Mouse (Mus musculus) large intestine, adult 2 months (tissue): ENCODE results near the gene Creb3l4. TPM values are rescaled to one million over a fixed set of nuclear protein-coding genes. Genes with fewer than 3 reads are reported as not detected.
"Not testable (repeated sequence)": the region's sequence is repeated elsewhere in the genome, so short reads cannot be mapped to it uniquely, and the experiment has no call there.

ENCODE experiments used
- DNase-seq: peaks from one replicate; pipeline ENCODE4 v3.0.0-alpha.2; 2012; ENCODE audit warnings: low read depth, low spot score
- WGBS: fragments of 180-500 bp; shearing (Covaris S2); methylation state at CpG from one replicate; pipeline ENCODE4 v1.1.7; 2018; 5-methylcytosine and 5-hydroxymethylcytosine counted together
- polyA plus RNA-seq: library from polyadenylated mRNA; depleted of rRNA; stranded (reverse); fragments of >200 nt; gene quantifications from 2 replicates; pipeline ENCODE4 v1.2.3, GENCODE M21; 2012; rRNA removed

The Creb3l4 gene
- 13.6 and 18.6 TPM in 2 replicates for polyA plus RNA-seq

DNA sequence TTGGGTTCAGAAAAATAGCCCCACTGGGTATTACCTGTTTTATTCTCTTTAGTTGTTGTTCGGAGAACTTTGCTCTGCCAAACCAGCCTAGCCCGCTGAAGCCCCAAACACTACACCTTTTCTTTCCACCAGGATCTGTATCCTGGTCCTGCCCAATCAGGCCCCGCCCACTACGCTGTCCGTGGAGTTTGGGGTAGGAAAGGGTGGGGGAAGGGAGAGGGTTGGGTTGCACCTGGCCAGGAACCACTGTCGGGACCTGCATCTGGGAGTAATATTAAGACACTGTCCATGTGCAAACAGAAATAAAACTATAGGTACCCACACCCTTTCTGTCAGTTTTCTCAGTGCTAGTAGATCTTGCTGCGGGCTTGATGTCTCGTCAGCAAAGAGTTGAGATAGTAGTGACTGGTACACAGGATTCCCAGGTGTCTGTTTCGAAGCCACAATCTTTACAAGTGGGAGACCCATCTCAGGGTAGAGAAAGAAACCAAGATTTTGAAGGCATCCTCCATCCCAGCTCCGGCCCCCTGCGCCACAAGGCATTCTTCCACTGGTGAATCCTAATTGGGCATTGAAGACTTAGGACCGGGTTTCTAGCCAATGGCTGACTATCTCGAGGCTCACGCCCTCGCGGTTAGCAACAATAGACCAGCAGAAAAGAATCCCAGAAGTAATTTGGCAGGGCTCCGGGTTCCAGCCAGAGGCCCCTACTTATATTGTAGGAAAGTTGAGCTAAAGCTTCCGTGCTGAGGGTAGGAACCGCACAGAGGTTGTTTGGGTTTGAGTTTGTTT is at the start of gene Creb3l4:
Creb3l4 (minus strand) TSS at position 529 of the 792 bp plus-strand sequence.
- WGBS: 10% methylated on average over 19 of the region's 19 CpGs
- no peak for DNase-seq

DNA sequence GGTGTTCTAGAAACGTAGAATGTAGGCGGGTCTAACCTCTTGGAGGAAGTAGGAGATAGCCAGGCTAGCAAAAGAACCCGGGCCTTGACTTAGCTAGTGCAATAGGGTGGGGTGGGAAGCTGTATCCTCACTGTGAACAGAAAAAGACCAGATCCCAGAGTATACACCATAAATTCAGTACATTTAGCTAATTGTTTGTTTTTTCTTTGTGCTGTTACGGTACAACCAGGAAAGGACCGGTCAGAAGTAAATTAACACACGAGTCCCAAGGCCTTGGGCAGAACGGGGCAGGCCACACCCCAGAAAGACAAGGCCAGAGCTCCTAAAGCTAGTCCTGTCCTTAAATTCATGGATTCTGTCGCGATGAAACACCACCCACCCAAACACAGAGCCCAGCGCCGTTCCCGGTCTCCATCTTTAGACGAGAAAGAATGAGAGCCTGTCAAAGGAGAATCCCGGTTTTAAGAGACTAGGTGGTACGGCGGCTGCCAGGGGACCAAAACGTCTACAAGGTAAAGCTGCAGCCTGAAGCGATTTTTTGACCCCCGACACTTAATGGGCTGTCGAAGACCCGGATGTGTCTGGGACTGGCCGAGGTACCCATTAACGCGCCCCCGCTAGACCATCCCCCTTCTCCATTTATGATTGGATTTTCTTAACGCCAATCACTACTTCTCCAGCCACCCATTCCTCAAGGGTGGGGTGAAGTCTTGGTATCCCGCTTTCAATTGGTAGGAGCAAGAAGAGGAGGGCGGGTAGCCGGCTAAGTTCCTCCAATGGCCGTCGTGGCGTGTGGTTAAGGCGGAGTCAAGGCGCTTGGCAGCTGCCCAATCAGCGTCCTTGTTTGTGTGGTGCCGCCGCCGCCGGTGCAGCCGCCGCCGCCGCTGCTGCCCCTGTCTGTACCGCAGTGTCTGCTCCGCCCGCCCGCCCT is 49.3 kb upstream of the Creb3l4 start, which contains the start of gene Gatad2b:
Gatad2b (plus strand) TSS at position 834 of the 931 bp plus-strand sequence.
- peak; percentile 99 for DNase-seq
- WGBS: 1% methylated on average over 47 of the region's 47 CpGs

DNA sequence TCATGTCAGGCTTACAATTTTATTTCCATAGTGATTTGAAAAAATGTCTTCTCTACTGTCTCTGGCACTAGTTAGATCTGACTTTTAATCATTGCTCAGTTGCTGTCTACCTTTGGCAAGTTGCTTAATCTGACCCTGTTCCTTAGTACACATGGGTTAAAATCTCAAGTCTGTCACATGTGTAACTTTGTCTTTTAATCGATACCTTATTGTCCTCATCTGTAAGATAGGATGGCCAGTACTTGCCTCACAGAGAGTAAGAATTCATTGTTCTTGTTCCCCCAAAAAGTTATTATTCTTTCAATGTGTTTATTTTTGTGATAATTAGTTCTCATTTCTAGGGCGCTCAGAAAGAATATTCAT is 48.7 kb upstream of the Creb3l4 start:
- DNase-seq: no peak
- WGBS: 12% methylated on average over 2 of the region's 2 CpGs

DNA sequence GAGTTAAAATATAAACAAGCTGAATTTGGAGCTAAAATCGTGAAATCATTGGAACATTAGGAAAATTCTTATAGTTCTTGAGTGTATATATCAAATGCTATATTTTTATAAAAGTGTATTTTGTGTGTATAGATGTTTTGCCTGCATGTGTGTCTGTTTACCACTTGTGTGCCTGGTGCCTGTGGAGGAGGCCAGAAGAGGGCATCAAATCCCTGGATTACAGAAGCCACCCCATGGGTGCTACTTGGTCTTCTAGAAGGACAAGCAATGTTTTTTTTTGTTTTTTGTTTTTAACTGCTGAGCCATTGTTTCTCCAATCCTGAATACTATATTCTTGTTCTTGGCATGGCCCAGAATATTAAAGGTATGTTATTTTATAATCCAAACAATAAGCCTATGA is 47.3 kb upstream of the Creb3l4 start:
- WGBS: 87% methylated on average over 1 of the region's 1 CpGs
- no peak for DNase-seq

DNA sequence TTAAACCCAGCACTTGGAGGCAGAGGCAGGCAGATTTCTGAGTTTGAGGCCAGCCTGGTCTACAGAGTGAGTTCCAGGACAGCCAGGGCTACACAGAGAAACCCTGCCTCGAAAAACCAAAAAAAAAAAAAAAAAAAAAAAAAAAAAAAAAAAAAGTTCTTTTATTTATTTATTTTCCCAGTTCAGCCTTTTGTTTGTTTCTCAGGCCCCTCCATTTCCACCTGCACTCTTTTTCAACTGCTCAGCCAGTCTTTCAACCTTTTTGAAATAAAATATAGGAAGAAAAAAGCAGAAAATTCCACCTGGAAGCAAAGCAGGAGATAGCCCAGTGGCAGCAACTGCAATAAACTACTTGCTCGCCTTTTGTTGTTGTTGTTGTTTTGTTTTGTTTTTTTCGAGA is 46.1 kb upstream of the Creb3l4 start:
- WGBS: 56% methylated on average over 3 of the region's 3 CpGs
- DNase-seq: not testable (repeated sequence)

DNA sequence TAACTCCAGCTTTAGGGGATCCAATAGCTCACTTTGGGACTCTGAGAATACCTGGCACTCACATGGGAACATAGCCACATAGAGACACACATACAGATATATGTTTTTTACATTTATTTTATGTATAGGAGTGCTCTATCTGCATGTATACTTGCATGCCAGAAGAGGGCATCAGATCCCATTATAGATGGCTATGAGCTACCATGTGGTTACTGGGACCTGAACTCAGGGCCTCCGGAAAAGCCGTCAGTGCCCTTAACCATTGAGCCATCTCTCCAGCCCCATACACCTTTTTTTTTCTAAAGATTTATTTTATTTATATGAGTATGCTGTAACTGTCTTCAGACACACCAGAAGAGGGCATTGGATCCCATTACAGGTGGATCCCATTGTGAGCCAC is 40.8 kb upstream of the Creb3l4 start:
- 96% methylated on average over 2 of the region's 2 CpGs for WGBS
- DNase-seq: no peak

DNA sequence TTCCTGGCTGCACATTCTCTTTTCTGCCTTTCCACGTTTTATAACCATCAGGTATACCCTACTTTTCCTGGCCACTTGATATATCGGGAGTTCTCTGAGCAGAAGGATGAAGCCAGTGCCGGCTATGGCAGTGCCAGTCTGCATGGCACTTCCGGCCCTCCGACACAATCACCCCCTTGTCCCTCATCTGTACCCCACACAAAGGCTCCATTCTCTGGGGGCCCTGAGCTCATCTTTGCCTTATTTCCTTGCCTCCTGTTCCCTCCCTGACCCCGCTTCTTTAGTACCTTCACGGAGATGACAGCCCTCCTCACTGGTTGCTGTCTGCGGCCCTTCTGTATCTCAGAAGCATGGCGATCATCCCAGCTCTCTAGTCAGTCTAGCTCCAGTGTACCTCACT is 37.4 kb upstream of the Creb3l4 start:
- WGBS: 93% methylated on average over 9 of the region's 9 CpGs
- DNase-seq: no peak

DNA sequence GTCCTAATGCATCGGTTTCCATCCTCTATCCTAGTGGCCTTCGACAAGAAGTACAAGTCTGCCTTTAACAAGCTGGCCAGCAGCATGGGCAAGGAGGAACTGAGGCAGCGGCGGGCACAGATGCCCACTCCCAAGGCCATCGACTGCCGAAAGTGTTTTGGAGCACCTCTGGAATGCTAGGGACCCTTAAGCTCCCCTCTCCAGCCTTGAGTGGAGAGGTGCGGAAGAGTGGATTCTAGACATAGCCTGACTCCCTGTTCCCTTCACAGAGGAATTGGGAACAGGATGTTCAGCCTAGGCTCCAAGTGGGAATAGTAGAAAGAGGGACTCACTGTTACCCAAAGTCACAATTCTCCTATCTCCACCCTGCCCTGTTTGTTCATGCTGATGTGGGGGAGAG is 36.4 kb upstream of the Creb3l4 start:
- no peak for DNase-seq
- WGBS: 95% methylated on average over 7 of the region's 7 CpGs

DNA sequence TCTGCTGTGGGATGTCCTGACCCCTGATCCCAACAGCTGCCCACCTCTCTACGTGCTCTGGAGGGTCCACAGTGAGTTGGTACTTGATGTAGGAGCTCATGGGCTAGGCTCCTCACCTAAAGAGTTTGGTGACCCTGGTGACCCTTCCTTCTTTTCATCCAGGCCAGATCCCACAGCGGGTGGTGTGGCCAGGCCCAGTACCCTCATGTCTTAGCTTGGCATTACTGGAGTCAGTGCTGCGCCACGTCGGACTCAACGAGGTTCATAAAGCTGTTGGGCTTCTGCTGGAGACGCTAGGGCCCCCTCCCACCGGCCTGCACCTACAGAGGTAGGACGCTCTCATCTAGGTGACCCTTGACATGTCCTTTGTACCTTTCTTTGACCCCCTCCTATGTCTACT is 35.9 kb upstream of the Creb3l4 start:
- 90% methylated on average over 9 of the region's 9 CpGs for WGBS

DNA sequence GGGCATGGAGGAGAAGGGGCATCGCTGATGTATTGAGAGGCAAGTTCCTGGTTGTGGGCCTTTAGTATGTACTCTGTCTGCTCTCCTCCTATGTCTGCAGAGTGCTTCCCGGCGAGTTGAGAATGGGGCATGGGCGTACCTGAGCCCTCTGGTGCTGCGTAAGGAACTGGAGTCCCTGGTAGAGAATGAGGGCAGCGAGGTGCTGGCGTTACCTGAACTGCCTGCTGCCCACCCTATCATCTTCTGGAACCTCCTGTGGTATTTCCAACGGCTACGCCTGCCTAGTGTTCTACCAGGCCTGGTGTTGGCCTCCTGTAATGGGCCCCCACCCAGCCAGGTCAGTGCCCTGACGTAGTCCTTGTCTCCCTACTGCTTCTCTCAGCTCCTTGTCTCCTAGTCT is 34.9 kb upstream of the Creb3l4 start:
- DNase-seq: no peak
- 94% methylated on average over 10 of the region's 10 CpGs for WGBS

More for the DNA sequence above, 35.9 kb upstream of the Creb3l4 start:
- no peak for DNase-seq

DNA sequence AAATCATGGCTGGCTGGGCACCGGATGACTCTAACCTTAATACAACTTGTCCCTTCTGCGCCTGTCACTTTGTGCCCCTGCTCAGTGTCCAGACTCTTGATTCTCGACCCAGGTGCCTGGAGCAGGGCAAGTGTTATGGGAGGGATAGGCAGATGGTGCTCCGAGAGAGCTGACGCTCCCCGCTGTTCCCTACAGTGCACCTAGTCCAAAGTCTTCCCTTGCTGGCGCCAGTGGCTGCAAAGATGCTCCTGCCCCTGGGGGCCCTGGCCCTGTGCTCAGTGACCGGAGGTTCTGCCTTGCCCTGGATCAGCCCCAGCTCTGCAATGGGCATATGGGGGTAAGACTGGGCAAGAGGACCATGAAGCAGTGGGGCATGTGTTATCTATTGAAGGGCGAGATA is 34.5 kb upstream of the Creb3l4 start:
- 88% methylated on average over 9 of the region's 9 CpGs for WGBS
- DNase-seq: no peak

DNA sequence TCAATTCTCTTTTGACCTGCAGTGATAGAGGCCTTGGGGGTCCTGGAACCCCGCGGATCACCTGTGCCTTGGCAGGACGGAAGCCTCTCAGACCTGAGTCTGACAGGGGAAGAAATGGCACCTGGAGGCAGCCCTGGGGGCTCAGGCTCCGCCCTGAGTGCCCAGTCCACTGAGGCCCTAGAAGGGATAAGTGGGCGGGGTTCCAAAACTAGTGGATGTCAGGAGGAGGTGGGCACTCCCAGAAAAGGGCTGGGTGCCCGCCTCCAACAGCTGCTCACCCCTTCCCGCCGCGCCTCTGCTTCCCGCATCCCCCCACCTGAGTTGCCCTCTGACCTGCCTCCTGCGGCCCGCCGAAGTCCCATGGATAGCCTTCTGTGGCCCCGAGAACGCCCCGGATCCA is 33.5 kb upstream of the Creb3l4 start:
- no peak for DNase-seq
- WGBS: 74% methylated on average over 16 of the region's 16 CpGs

DNA sequence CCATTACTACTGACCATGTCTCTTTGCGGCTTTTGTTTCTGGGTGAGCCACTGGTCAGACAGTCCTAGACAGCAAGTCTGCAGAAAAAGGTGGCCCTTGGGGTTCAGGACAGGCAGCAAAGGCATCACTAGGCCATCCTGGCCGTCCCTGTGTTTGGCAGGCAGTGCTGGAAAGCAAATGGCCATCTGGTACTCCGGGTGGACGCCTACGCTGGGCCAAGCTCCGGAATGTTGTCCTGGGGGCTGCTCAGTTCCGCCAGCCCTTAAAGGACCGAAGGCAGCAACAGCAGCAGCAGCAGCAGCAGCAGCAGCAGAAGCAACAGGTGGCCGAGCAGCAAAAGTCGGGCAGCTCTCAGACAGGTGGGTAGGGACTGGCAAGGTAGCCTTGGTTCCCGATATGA is 32.0 kb upstream of the Creb3l4 start:
- no peak for DNase-seq
- WGBS: 93% methylated on average over 11 of the region's 11 CpGs

DNA sequence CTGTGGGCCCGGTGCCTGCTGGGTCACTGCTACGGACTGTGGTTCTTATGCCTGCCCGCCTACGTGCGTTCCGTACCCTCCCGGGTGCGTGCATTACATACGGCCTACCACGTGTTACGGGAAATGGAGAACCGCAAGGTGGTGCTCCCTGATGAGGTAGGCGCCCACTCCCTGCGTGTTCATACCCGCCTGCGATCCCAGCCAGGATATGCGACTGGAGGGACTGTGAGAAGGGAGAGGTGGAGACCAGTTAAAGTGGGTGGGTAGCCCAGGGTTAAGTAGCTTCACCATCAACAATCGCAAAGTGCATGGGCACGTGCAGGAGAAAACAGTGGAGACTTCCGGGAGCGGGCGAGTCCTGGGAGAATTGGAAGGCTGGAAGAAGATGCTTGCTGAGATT is 30.5 kb upstream of the Creb3l4 start:
- WGBS: 92% methylated on average over 22 of the region's 22 CpGs

DNA sequence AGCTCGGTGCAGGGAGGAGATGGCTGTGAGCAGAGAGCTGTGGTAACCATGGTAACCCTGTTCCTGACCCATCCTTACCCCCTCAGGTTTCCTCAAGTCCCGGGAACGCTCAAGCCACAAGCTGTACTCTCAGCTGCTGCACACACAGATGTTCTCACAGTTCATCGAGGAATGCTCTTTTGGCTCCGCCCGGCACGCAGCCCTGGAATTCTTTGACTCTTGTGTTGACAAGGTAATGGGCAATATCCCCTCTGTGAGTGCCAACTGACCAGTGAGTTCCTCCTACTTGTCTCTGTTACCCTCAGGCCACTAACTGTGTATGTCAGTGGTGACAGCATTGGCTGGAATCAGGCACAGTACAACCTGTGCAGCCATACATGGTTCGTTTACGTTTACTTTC is 28.9 kb upstream of the Creb3l4 start:
- WGBS: 69% methylated on average over 9 of the region's 9 CpGs

More for the DNA sequence above, 30.5 kb upstream of the Creb3l4 start:
- no peak for DNase-seq

DNA sequence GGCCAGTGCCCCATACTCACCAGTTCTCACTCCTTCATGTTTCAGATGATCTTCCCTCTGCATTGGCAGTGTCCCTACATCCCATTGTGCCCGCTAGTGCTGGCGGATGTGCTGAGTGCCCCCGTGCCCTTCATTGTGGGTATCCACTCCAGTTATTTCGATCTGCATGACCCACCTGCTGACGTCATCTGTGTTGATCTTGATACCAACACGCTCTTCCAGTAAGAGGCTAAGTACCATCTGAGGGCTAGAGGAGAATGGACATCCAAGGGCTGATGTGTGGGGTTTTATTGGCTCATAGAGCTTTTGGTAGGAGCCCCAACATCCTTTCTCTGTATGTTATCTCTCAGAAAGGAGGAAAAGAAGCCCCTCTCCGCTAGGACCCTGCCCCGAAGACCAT is 27.5 kb upstream of the Creb3l4 start:
- DNase-seq: no peak

More for the DNA sequence above, 28.9 kb upstream of the Creb3l4 start:
- no peak for DNase-seq

DNA sequence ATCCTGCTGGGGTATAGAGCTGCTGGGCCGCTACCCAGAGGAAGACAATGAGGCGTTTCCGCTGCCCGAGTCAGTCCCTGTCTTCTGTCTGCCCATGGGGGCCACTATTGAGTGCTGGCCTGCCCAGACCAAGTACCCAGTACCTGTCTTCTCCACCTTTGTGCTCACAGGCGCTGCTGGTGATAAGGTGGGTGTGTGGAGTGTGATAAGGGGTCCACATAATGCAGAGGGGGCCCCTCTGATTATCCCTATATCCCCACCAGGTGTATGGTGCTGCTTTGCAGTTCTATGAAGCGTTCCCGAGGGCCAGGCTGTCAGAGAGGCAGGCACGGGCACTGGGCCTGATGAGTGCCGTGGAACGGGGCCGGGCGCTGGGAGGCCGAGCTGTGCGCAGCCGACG is 25.7 kb upstream of the Creb3l4 start:
- 93% methylated on average over 16 of the region's 16 CpGs for WGBS
- no peak for DNase-seq

More for the DNA sequence above, 27.5 kb upstream of the Creb3l4 start:
- 93% methylated on average over 8 of the region's 8 CpGs for WGBS

DNA sequence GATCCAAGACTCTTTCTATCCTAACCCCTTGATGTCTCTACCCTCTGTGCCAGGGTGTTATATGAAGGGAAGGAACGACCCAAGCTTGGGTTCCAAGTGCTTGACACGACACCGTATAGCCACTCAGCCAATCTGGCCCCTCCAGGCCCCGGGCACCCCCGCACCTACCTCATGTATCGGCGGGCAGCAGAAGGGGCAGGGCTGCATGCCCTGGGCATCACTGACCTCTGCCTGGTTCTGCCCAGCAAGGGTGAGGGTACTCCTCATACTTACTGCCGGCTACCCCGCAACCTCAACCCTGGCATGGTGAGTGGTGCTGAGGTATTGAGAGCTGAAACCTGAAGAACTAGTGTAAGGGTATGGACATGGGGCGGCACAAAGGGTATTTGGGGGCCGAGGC is 24.9 kb upstream of the Creb3l4 start:
- no peak for DNase-seq
- WGBS: 95% methylated on average over 11 of the region's 11 CpGs

DNA sequence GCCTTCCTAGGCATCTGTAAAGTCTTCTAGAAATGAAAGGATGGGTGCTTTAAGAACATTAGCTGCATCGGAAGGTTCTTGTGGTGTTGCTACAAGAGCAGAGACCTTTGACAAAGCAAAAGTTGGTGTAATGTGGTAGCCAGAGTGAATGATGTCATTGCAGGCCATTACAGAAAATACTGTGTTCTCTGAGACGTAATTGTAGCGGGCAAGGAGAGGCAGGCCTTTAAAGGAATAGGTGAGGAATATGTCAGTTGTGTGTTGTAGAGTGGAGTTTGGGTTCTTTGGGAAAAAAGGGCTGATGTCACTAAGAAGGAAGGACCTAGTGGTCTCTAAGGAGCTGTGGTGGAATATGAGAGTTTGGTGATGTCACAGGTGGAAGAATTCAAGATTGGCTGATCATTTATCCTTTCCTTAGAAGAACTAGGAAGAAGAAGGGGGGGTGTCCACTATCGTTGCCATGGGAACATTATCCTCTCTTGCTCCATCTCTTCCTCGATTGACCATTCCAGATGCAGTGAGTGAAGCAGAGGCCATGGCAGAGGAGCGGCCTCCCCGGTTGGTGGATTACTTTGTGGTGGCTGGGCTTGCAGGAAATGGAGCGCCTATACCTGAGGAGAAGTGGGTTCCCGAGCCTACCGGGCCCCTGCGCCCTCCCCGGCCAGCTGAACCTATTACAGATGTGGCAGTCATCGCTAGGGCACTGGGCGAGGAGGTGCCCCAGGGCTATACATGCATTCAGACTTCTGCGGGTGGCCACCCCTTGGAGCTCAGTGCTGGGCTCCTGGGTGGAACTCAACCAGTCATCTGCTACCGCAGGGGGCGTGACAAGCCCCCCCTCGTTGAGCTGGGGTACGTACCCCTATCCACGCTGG is 23.8 kb upstream of the Creb3l4 start:
- WGBS: 89% methylated on average over 20 of the region's 20 CpGs

More for the DNA sequence above, 23.8 kb upstream of the Creb3l4 start:
- no peak for DNase-seq
